ENCODE assay signal across 11 mouse cellular contexts in the genomic region with DNA sequence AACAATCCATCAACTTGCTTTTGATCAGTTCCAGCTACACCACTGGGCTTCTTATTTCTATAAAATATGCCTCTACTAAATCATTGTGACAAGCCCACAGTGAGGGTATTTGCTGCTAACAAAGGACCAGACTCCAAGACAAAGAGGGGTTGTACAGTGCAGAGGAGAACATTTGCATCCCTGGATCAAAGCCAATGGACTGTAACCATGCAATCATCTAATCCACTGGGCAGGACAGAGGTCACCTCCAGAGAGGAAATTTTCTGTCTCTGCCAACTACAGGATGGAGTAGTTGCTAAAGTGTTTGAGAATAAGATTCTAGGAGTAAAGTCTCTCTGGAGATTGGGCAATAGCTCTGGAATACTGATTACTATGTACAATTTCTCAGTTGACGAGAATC.
A peak's percentile ranks its signal among the peaks of the same experiment; 100 is the strongest.
DNase-seq lines count a peak whose midpoint lies in the region; ATAC-seq and TF ChIP-seq lines count a peak whose summit lies in the region.
"Had no signal": no experiment of that assay in that cellular context is flagged by ENCODE, and none has a peak within 500 bp of the region (broad histone marks: within the 10 kb centered on the region; RNA-seq: fewer than 3 reads in every experiment).

No protein-coding gene starts in this region.

- ATAC-seq in hindbrain, embryonic 11.5 days (ENCODE audit: low FRiP score): peak; percentile 96
- ATAC-seq in midbrain, postnatal 0 days (ENCODE audit: low FRiP score): peak; percentile 38; the same call in 1 of the 2 replicates
- no peak for ATAC-seq in kidney, embryonic 16.5 days (ENCODE audit: low FRiP score, low TSS enrichment)

- H3K36me3 ChIP-seq in hindbrain, embryonic 11.5 days (ENCODE audit: control insufficient read depth, insufficient read depth, low read length): no peaks in the 10 kb centered on the region
- H3K36me3 ChIP-seq in midbrain, postnatal 0 days (ENCODE audit: insufficient read depth, low read length): no peaks in the 10 kb centered on the region
- no peaks in the 10 kb centered on the region for H3K36me3 ChIP-seq in kidney, embryonic 16.5 days (ENCODE audit: insufficient read depth, low read length)
- H3K36me3 ChIP-seq: heart, embryonic 13.5 days; limb, embryonic 12.5 days had no signal

- H3K27ac ChIP-seq in hindbrain, embryonic 11.5 days (ENCODE audit: low read depth, low read length): no peak overlapping the region
- H3K27ac ChIP-seq in midbrain, postnatal 0 days (ENCODE audit: low read depth, low read length): no peak overlapping the region
- H3K27ac ChIP-seq in kidney, embryonic 16.5 days (ENCODE audit: low read length): no peak overlapping the region
- H3K27ac ChIP-seq: heart, embryonic 13.5 days; limb, embryonic 12.5 days had no signal

- H3K9me3 ChIP-seq in hindbrain, embryonic 11.5 days (ENCODE audit: control insufficient read depth, low read length): no peaks in the 10 kb centered on the region
- H3K9me3 ChIP-seq in midbrain, postnatal 0 days (ENCODE audit: low read length): no peaks in the 10 kb centered on the region
- H3K9me3 ChIP-seq in kidney, embryonic 16.5 days (ENCODE audit: low read length): no peaks in the 10 kb centered on the region
- H3K9me3 ChIP-seq: heart, embryonic 13.5 days; limb, embryonic 12.5 days had no signal

- DNase-seq in cerebellum, postnatal 10 days: peak; percentile 11 to 14
- DNase-seq in cerebellum, postnatal 25 days: no peak
- DNase-seq in brain, adult 2 months (ENCODE audit: low read depth, low spot score): peak; percentile 4
- peak; percentile 56 for DNase-seq in hindbrain, embryonic 11.5 days (ENCODE audit: low spot score)
- peak; percentile 76 for DNase-seq in midbrain, postnatal 0 days (ENCODE audit: low spot score)
- no peak for DNase-seq in gastrocnemius, postnatal 25 days
- DNase-seq in frontal cortex, adult 2 months (ENCODE audit: extremely low spot score in 1 of 2, low spot score in 1 of 2): no peak
- DNase-seq: thymus, postnatal 4 days had no signal

- H3K4me3 ChIP-seq in hindbrain, embryonic 11.5 days (ENCODE audit: low read depth, low read length): no peak overlapping the region
- no peak overlapping the region for H3K4me3 ChIP-seq in midbrain, postnatal 0 days (ENCODE audit: low read depth, low read length)
- no peak overlapping the region for H3K4me3 ChIP-seq in kidney, embryonic 16.5 days (ENCODE audit: low read length)
- H3K4me3 ChIP-seq: heart, embryonic 13.5 days; limb, embryonic 12.5 days had no signal

- WGBS in hindbrain, embryonic 11.5 days: 63% methylated on average over 1 of the region's 1 CpGs
- 74% methylated on average over 1 of the region's 1 CpGs for WGBS in midbrain, postnatal 0 days
- WGBS in kidney, embryonic 16.5 days: 78% methylated on average over 1 of the region's 1 CpGs

- H3K9ac ChIP-seq in hindbrain, embryonic 11.5 days (ENCODE audit: low read depth, low read length): no peak overlapping the region
- no peak overlapping the region for H3K9ac ChIP-seq in midbrain, postnatal 0 days (replicated peaks; ENCODE audit: low read length, poor library complexity, severe bottlenecking)
- no peak overlapping the region for H3K9ac ChIP-seq in kidney, embryonic 16.5 days (replicated peaks; ENCODE audit: low read length)
- H3K9ac ChIP-seq: heart, embryonic 13.5 days; limb, embryonic 12.5 days had no signal

- no peak for TF ChIP-seq CTCF in midbrain, postnatal 0 days (IDR thresholded peaks at IDR 0.05)

- H3K4me1 ChIP-seq in hindbrain, embryonic 11.5 days (replicated peaks; ENCODE audit: control insufficient read depth, insufficient read depth, low read length): no peaks in the 10 kb centered on the region
- no peaks in the 10 kb centered on the region for H3K4me1 ChIP-seq in midbrain, postnatal 0 days (ENCODE audit: insufficient read depth, low read length)
- H3K4me1 ChIP-seq in kidney, embryonic 16.5 days (ENCODE audit: insufficient read depth, low read length): no peaks in the 10 kb centered on the region
- H3K4me1 ChIP-seq: heart, embryonic 13.5 days; limb, embryonic 12.5 days had no signal

- H3K27me3 ChIP-seq in hindbrain, embryonic 11.5 days (ENCODE audit: control insufficient read depth, insufficient read depth, low read length): no peaks in the 10 kb centered on the region
- no peaks in the 10 kb centered on the region for H3K27me3 ChIP-seq in midbrain, postnatal 0 days (ENCODE audit: insufficient read depth, low read length)
- H3K27me3 ChIP-seq in kidney, embryonic 16.5 days (ENCODE audit: insufficient read depth, low read length): no peaks in the 10 kb centered on the region
- H3K27me3 ChIP-seq: heart, embryonic 13.5 days; limb, embryonic 12.5 days had no signal

- no peak overlapping the region for H3K4me2 ChIP-seq in hindbrain, embryonic 11.5 days (replicated peaks; ENCODE audit: low read depth, low read length)
- no peak overlapping the region for H3K4me2 ChIP-seq in midbrain, postnatal 0 days (ENCODE audit: low read depth, low read length, poor library complexity, severe bottlenecking)
- no peak overlapping the region for H3K4me2 ChIP-seq in kidney, embryonic 16.5 days (replicated peaks; ENCODE audit: low read depth, low read length)
- H3K4me2 ChIP-seq: heart, embryonic 13.5 days; limb, embryonic 12.5 days had no signal

Comparison
In these comparisons a context has a peak if more than half of its experiments do, and no peak if none do; other contexts are left out.
1. DNase-seq: peak in cerebellum, postnatal 10 days (2 of 2), brain, adult 2 months (single experiment), hindbrain, embryonic 11.5 days (single experiment) and midbrain, postnatal 0 days (single experiment); none in cerebellum, postnatal 25 days (0 of 2), gastrocnemius, postnatal 25 days (single experiment) and frontal cortex, adult 2 months (0 of 2).